Mouse (Mus musculus) cerebellum, postnatal 14 days (tissue): ENCODE data around the gene Anpep.
"Not testable (repeated sequence)": the region's sequence is repeated elsewhere in the genome, so short reads cannot be mapped to it uniquely, and the experiment has no call there.

Experiments
- DNase-seq, 2 experiments: peaks; one replicate each; pipeline ENCODE4 v3.0.0; 2021; ENCODE audit warnings: mixed read lengths in 2 of 2

Anpep gene

DNA sequence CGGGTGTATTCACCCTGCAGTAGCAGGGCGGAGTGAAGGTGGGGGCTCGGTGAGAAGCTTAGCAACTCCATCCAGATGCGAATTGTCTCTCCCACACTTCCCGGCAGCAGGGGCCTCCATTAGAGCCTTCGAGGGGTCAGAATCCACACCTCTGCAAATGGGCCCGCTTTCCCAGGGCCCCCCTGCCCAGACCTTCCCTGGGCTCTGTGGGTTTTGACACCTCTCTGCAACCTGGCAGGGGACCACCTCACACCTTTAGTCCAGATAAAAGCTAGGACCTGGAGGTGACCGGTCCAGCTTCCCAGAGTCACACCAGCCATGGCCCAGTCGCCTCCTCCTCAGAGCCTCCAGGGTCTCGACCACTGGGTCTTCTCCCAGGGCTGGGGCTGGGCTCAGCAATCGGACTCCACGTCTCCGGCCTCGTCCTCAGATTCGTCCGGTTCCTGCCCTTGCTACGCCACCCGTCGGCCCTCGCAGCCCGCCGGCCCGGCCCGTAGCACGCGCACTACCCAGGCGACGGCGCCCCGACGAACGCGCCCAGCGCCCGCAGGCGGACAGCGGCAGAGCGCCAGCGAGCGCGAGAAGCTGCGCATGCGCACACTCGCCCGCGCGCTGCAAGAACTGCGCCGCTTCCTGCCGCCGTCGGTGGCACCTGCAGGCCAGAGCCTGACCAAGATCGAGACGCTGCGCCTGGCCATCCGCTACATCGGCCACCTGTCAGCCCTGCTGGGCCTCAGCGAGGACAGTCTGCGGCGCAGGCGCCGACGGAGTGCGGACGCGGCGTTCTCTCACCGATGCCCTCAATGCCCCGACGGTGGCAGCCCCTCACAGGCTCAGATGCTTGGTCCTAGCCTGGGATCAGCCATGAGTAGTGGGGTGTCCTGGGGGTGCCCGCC, 50.0 kb downstream of the Anpep start, which contains the start of gene Mesp2:
TSS of gene Mesp2 (plus strand) at position 117 of the 896 bp plus-strand sequence.
- peak; percentile 82 to 83 for DNase-seq

DNA sequence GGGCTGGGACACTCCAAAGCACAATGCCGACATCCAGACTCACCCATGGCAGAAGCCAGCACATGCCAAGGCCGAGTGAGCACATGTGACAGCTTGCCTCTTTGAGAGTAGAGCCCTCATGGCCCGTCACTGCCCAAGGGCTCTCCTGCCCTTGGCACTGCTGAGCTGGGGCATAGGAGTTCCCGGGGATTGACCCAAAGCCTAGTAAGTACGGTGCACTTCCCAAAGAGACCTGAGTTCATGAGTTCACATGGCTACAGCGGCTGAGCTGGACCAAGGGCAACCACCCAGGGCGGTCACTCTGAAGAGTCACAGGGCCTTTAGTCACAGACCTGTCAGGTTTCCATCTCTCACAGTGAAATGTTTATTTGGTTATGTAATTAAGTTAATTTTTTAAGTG, 52.3 kb downstream of the Anpep start:
- no peak for DNase-seq

DNA sequence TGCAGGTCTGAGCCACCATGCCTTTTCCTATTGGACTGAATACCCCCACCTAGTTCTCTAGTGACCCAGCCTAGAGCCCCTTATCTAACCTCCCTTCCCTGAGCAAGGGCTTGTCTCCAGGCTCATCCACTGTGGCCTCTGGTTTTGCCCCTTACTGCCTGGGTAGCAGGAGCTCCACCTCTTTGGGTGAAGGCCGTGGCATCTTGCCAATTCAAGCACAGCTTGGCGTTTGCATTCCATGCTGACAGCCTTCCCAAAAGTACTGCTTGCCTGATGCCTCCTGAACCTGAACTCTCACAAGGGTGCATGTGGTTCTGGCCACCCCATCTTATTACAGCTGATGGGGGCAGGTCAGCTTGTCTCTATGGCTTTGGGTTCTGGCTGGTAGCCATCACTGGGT, 57.0 kb downstream of the Anpep start:
- DNase-seq = peak in 1 of 2 experiments; percentile 32

DNA sequence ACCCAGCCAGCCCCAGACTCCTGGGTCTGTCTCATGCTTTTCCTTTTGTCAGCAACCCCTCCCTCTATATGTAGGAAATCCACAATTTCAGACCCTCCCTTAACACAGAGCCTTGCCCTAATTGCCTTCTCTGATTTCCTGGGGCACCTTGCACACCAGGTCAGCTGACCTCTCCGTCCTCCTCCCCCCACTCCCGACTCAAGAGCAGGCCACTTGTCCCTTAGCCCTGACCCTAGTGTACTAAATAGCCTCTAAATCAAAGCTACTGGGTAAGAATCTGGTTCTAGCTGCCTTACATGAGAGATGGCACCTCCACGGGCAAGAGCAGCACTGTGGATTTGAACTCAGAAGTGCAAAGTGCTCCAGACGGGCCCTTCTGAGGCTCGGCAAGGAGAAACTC, 58.8 kb downstream of the Anpep start:
- no peak for DNase-seq

DNA sequence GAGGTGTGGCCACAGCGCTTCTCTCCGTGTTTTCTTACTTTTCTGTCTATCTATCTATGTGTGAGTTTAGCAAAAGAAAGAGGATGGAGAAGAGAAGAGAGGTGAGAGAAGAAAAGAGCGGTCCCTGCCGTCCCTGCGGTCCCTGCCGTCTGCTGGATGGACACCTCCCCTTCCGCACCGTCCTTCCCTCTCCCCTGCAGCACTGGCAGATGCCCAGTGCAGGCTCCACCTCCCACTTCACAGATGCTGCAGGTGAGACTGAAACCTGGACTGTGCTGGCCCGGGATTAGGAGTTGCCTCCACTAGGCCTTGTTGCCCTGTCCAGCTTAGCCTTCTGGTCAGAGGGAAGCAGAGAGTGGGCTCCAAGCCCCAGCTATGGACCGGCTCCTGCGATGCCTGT, 59.5 kb downstream of the Anpep start:
- DNase-seq = no peak

DNA sequence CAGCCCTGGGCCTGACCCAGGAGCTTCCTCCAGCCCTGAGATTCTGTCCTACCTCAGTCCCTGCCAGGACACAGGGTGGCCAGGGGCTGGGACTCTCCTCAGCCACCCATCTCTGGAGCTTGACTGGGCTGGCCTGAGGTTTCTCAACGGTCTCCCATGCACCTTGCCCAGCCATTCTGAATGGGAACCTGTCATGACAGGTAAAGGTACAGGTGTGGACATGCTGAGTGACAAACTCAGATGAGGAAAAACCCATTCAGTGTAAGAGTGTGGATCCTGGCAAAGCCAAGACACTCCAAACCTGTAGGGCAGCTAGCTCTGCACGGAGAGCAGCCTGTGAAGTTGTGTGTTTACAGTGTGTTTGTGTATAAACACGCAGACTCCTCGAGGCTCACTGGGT, 60.5 kb downstream of the Anpep start:
- no peak for DNase-seq

DNA sequence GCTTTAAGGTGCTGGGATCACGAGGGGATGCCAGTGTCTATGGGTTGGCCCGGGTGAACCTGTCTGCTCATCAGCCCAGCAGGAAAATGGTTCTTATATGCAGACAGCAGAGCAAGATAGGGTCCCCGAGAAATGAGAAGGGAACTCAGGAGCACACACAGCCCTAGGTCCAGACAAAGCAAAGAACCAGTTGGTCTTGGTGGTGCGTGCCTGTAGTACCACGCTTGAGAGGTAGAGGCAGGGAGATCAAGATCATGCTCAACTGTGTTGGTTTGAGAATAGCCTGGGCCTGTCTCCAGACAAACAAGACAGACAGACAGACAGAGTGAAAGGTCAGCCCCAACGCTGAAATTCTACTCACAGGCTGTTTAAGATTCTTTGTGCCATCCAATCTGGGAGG, 61.4 kb downstream of the Anpep start:
- no peak for DNase-seq

DNA sequence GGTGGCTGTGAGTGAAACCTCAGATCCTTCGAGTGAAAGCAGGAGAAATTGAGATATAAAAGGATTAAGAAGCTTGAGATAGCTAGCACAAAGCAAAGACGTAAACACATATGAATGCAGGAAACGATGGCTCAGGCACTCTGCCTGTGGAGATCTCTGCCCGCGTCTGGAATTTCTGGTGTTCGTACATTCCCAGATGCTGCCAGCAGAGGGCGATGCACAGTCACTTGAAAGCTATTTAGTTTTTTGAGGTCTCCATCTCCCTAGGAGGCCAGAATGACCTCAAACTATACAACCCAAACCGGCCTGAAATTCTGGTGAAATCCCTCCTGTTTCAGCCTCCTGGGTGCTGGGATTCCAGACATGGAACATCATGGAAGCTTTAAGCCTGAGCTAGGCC, 61.8 kb downstream of the Anpep start:
- peak; percentile 83 to 87 for DNase-seq

DNA sequence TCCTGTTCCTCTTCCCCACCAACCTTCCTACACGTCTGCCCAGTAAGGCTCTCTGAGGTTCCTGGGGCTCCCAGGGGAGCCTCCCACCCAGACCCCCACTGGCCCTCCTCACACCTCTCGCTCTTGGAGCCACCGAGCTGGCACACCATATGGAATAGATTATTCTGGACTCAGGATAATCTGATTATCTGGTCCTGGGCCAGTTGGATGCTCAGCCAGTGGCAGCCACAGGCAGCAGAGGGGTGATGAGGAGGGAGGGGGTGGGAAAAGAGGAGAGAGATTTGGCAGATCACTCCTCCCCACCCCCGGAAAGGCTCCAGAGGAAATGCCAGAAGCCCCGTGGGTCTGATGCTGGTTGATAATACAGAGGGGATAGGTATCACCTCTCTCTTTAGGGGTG, 62.3 kb downstream of the Anpep start:
- no peak for DNase-seq

DNA sequence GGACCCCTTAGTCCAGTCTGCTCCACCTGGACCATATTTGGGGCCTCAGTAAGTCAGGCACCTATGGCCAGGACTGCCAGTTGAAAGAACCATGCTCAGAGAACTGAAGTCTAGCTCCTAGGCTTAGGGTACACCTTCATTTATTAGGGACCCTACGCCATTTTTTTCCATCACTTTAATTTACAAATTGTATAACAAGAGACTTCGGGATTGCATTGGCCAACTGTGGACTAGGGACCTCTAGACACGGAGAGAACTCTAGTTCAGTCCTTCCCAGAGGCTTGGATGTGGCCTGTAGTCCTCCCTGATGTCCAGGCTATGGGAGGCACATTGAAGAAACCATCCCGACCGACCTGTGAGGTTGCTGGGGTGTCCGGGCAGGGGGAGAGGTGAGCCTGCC, 67.2 kb downstream of the Anpep start, which contains the start of gene Mesp1:
TSS of gene Mesp1 (minus strand) at position 101 of the 400 bp plus-strand sequence.
- DNase-seq = no peak

DNA sequence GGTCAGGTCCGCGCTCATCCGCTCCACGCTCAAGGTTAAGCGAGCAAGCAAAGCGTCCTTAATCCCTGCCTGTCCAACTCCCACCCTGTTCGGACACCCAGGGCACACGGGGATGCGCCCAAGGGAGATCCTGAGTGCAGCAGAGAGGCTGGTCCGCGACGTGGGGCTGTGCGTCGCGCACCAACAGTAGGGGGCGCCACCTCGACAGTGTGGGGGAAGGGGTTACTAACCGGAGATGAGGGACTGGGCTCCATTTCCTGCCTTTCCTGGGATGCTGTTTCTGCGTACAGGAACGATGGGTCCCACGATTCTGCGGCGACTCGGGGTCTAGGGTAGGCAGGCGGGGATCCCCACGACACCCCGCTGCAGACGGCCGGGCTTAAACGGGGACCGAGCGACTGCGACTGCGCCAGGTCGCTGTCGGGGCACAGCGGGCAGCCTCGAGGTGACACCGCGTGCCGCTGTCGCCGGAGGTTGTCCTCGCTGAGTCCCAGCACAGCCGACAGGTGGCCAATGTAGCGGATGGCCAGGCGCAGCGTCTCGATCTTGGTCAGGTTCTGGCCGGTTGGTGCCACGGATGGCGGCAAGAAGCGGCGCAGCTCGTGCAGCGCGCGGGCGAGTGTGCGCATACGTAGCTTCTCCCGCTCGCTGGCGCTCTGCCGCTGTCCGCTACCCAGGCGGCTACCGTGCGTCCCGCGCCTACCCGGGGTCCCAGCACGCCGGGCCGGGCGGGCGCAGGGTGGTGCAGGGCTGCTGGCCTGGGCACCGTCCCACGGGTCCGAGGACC, 68.0 kb downstream of the Anpep start:
- DNase-seq = peak; percentile 46 to 67

DNA sequence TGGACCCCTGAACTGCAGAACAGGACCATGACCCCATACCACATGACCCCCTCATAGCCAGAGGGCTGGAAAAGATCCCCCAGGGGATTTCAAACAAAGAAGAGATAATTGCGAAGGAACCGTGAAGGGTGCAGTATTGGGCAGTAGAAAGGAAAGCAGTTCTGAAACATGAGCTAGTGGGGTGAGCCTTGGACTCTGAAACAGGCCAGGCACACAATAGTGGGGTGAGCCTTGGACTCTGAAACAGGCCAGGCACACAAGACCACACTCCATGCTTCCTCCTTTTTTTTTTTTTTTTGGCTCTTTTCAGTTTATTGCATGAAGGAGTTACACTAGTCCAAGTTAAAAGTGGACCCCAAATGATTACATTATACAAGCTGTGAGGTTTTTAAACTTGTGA, 71.0 kb downstream of the Anpep start:
- DNase-seq = not testable (repeated sequence)

DNA sequence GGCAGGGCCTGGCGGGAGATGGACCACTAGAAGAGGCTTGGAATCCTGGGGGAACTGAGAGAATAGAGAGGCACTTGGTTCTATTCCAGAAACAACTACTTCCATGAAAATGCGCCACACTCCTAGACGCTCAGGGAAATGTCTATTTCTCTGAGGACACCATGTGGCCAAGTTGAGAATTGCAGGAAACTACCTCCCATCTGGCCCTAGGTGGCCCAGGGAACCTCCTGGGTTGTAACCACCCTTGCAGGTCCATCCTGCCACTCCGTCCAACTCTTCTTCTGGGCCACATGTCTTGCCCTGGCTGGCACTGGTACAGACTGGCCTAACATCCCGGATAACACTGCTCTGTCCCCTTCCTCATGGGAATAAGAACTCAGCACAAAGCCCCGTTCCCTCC, 74.6 kb downstream of the Anpep start:
- DNase-seq = peak; percentile 79 to 85

DNA sequence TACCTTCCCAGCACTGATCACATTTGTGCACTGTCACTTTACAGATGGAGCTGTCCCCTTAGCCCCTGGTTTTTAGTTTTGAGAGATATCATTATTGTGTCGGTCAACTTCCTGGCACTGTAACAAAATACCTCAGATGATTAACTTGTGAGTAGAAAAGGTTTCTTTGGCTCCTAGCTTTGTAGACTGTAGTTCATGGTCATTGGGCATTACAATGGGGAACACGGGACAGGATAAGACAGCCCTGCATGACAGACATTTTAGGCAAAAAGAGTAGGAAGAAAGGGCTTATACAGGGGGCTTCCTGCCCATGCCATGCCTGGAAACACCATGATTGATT, 78.4 kb downstream of the Anpep start:
- DNase-seq = no peak

DNA sequence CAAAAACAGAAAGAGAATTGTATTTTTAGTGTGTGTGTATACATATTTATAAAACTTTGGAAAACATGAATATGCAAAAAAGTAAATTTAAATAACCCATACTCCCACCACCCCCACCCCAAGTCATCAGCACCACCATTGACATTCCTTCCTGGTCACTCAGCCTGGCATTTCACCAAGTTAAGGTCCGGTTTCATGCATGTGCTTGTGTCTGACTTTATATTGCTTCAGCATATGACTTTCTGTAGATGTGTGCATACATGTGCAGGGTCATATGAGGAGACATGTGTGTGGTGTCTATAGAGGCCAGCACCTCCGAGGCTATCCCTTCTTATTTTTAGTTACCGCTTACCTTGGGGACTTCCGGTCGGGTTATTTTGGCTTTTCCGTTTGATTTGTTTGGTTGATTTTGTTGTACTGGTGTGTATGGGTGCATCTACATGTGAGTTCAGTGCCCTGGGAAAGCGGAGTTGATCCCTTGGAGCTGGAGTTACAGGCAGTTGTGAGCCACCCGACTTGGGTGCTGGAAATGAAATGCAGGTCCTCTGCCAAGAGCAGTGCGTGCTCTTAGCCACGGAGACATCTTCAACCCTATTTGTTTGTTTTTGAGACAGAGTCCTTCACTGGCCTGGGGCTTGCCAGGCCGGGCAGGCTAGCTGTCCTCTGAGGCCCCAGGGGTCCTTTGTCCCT, 78.9 kb downstream of the Anpep start:
- DNase-seq = no peak

DNA sequence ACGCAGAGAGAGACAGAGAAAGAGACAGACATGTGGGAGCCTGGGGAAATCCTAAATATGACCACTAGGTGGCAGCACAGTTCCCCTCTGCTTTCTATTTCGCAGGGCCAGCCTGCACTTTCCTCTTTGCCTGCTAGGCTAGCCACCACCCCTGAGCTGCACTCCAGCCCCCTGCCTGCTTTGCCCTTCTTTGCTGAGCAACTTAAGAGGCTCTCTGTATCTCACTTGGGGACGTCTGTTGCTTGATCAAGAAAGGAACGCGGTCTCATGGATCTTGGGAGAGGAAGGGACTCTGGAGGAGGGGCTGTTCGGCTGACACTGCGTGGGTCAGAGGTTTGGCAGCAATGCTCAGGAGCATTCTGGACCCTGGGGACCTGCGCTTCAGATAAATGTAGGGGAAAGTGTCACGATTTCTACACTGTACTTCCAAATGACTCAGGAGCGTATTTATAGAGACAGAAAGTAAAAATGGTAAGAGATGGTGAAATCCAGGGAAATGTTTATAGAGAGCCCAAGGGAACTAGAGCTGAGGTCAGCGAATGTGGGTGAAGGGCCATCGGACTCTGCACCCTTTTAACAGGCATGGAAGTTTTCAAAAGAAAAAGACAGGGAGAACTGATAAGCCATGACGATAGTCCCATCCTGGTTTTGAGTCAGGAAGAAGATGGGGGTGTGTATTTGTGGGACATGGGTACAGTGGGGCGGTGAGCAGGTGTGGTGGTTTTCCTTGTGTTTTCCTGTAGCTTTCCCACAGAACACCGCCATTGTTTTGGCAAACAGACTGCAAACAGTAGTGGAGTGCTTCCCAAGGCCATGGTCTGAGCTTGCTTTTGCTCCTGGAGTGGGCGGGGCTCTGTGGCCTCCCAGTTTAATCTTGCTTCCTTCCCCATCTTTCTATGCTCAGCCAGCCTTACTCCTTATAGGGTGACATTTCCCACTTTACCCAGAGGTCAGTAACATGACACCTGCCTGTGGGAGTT, 79.9 kb downstream of the Anpep start:
- DNase-seq = peak; percentile 85 to 87
